Mouse (Mus musculus): ENCODE results near the gene Cacng1.

Gene Cacng1

GRCm38 (mm10) chr11:107655538-107655937 is 60.8 kb downstream of the Cacng1 start:
- DNase-seq: no peak
